Mouse (Mus musculus): Measurements from ENCODE around the gene Inf2. TPM values are rescaled to one million over a fixed set of nuclear protein-coding genes. Genes with fewer than 3 reads are reported as not detected.
A peak's percentile ranks its signal among the peaks of the same experiment; 100 is the strongest.

The Inf2 gene
- polyA plus RNA-seq, 1 experiment from 2014 or later = 2.4 TPM

- Histone ChIP-seq H3K4me2 (no peak overlapping the region), H3K9ac (no peak overlapping the region), H3K4me3 (no peak overlapping the region), H3K4me1 (peaks cover 12% of the 10 kb centered on the region), H3K27me3 (no peaks in the 10 kb centered on the region), H3K36me3 (ENCODE audit: poor library complexity, severe bottlenecking) (no peaks in the 10 kb centered on the region), H3K27ac (no peak overlapping the region), H3K9me3 (replicated peaks) (no peaks in the 10 kb centered on the region)
- no peak for ATAC-seq
- 84% methylated on average over 8 of the region's 8 CpGs for WGBS
Measured at GRCm38 (mm10) chr12:112575274-112575986, 13.2 kb upstream of the Inf2 start.

- H3K9ac ChIP-seq = no peak overlapping the region
- no peak for ATAC-seq
Measured at GRCm38 (mm10) chr12:112576341-112576740, 12.2 kb upstream of the Inf2 start.

DNA sequence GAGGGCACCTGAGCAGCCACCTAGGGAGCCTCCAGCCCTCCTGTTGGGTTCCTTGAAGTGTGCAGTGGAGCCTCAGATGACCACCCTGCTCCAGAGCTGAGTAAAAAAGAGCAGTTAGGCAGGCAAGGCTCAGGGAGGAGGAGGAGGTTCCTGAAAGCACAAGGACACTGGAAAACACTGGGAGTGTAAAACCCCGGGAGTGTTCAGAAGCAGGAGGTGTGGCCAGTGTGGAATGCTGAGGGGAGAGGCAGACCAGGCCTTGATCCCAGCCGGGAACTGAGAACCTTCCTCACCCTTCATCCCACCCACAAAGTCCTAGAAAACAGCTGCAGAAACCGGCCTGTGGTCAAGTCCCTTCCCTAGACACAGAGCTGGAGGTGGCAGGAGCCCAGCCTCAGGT is 11.8 kb upstream of the Inf2 start:
- Histone ChIP-seq H3K9me3 (replicated peaks) (no peaks in the 10 kb centered on the region), H3K36me3 (ENCODE audit: poor library complexity, severe bottlenecking) (no peaks in the 10 kb centered on the region), H3K27me3 (no peaks in the 10 kb centered on the region), H3K27ac (peak overlapping the region; percentile 52), H3K9ac (no peak overlapping the region), H3K4me3 (no peak overlapping the region), H3K4me1 (peaks cover 12% of the 10 kb centered on the region), H3K4me2 (no peak overlapping the region)
- WGBS = 2% methylated on average over 3 of the region's 3 CpGs
- ATAC-seq = no peak

More at GRCm38 (mm10) chr12:112576341-112576740, 12.2 kb upstream of the Inf2 start:
- Histone ChIP-seq H3K9me3 (replicated peaks) (no peaks in the 10 kb centered on the region), H3K4me2 (no peak overlapping the region), H3K4me1 (peaks cover 12% of the 10 kb centered on the region), H3K4me3 (no peak overlapping the region), H3K36me3 (ENCODE audit: poor library complexity, severe bottlenecking) (no peaks in the 10 kb centered on the region), H3K27ac (peak overlapping the region; percentile 52; the same call in 1 of the 2 replicates), H3K27me3 (no peaks in the 10 kb centered on the region)
- WGBS = 16% methylated on average over 6 of the region's 6 CpGs

DNA sequence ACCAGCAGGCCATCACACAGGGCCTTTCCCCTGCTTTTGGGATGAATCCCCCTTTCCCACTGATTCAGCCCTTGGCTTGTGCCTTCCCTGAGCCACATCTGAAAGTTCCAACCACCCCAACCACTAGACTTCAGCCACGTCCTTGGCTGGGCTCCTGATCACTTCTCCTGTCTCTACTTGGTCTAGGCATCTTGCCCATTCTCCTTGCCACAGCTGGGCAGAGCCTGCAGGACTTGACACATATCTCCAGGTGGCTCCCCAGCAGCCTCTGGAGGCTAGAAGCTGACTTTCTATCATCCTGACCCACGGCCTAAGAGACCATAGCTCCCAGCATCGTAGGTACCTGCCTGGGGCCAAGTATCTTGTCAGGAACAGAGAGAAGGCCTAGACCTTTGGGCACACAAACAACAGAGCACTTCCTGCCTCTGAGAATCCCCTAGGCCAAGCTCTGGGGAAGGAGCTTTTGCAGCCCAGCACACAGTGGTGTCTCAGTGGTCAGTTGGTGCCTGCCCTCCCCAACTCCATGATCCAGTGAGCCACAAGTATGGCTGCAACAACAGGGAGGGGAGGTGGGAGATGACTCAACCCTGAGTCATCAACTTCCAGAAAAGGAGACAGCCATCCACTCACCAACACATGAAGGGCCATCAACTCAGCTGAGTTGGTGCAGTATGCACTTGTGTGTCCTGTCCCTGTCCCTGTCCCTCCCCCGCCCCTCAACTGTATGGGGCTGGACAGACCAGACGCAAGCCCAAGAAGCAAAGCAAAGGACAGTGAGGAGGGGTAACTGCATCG is 10.1 kb upstream of the Inf2 start:
- Histone ChIP-seq H3K9ac (no peak overlapping the region), H3K36me3 (ENCODE audit: poor library complexity, severe bottlenecking) (no peaks in the 10 kb centered on the region), H3K9me3 (replicated peaks) (no peaks in the 10 kb centered on the region), H3K27me3 (no peaks in the 10 kb centered on the region), H3K4me1 (peaks cover 12% of the 10 kb centered on the region), H3K4me2 (no peak overlapping the region), H3K27ac (no peak overlapping the region), H3K4me3 (no peak overlapping the region)
- ATAC-seq = no peak
- 73% methylated on average over 6 of the region's 6 CpGs for WGBS

GRCm38 (mm10) chr12:112579430-112579829 is 9.2 kb upstream of the Inf2 start:
- Histone ChIP-seq H3K4me3 (no peak overlapping the region), H3K4me2 (no peak overlapping the region), H3K4me1 (peaks cover 12% of the 10 kb centered on the region), H3K9ac (no peak overlapping the region), H3K27ac (no peak overlapping the region), H3K27me3 (no peaks in the 10 kb centered on the region), H3K9me3 (replicated peaks) (no peaks in the 10 kb centered on the region), H3K36me3 (ENCODE audit: poor library complexity, severe bottlenecking) (no peaks in the 10 kb centered on the region)
- no peak for ATAC-seq
- WGBS = 45% methylated on average over 5 of the region's 5 CpGs

GRCm38 (mm10) chr12:112579926-112580325 is 8.7 kb upstream of the Inf2 start:
- no peaks in the 10 kb centered on the region for H3K36me3 ChIP-seq (ENCODE audit: poor library complexity, severe bottlenecking)
- WGBS = 91% methylated on average over 8 of the region's 8 CpGs
- H3K4me1 ChIP-seq = peaks cover 12% of the 10 kb centered on the region
- ATAC-seq = no peak
- H3K27me3 ChIP-seq = no peaks in the 10 kb centered on the region
- no peaks in the 10 kb centered on the region for H3K9me3 ChIP-seq (replicated peaks)
- no peak overlapping the region for H3K9ac ChIP-seq
- H3K4me2 ChIP-seq = no peak overlapping the region
- H3K27ac ChIP-seq = no peak overlapping the region
- H3K4me3 ChIP-seq = no peak overlapping the region

GRCm38 (mm10) chr12:112581113-112581512 is 7.5 kb upstream of the Inf2 start:
- H3K36me3 ChIP-seq (ENCODE audit: poor library complexity, severe bottlenecking) = no peaks in the 10 kb centered on the region
- H3K27ac ChIP-seq = no peak overlapping the region
- H3K4me3 ChIP-seq = no peak overlapping the region
- H3K4me2 ChIP-seq = no peak overlapping the region
- H3K4me1 ChIP-seq = peaks cover 8% of the 10 kb centered on the region
- no peaks in the 10 kb centered on the region for H3K9me3 ChIP-seq (replicated peaks)
- H3K9ac ChIP-seq = no peak overlapping the region
- no peaks in the 10 kb centered on the region for H3K27me3 ChIP-seq
- WGBS = 97% methylated on average over 3 of the region's 3 CpGs
- no peak for ATAC-seq

- WGBS = 75% methylated on average over 7 of the region's 7 CpGs
- no peaks in the 10 kb centered on the region for H3K9me3 ChIP-seq (replicated peaks)
- H3K27ac ChIP-seq = no peak overlapping the region
- no peak overlapping the region for H3K9ac ChIP-seq
- peaks cover 33% of the 10 kb centered on the region for H3K27me3 ChIP-seq
- ATAC-seq = no peak
- H3K36me3 ChIP-seq (ENCODE audit: poor library complexity, severe bottlenecking) = no peaks in the 10 kb centered on the region
- no peak overlapping the region for H3K4me3 ChIP-seq
- H3K4me1 ChIP-seq = peaks cover 19% of the 10 kb centered on the region
- H3K4me2 ChIP-seq = no peak overlapping the region
Measured at GRCm38 (mm10) chr12:112584954-112585353, 3.6 kb upstream of the Inf2 start.

DNA sequence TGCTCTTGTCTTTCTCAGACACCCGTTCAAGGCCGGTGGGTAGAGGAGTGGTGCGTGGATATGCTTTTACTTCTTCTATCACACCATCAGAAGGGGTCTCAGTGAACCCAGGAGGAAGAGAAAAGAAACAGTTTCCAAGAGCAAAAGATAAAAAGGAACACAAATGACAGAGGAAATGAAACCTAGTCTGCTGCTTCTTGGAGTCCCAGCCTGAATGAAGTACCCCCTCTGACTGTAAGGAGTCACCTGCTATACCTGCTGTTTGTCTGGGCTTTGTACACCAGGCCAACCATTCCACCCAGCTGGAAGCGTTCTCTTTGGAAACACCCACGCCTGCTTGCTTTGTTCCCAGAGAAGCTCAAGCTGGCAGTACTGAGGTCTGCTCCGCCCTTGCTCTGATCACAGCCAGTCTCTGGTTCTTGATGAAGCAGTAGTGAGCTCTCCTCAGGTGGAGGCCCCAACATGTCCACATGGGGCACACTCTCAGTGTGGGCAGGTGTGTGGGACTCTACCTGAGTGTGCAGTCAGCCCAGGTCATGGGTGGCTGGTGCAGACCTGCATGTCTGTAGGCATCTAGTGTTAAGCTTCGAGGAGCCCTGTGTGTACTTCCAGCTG is 2.6 kb upstream of the Inf2 start:
- no peak overlapping the region for H3K27ac ChIP-seq
- no peak overlapping the region for H3K4me2 ChIP-seq
- WGBS = 73% methylated on average over 7 of the region's 7 CpGs
- H3K4me1 ChIP-seq = peaks cover 20% of the 10 kb centered on the region
- no peak overlapping the region for H3K4me3 ChIP-seq
- no peaks in the 10 kb centered on the region for H3K36me3 ChIP-seq (ENCODE audit: poor library complexity, severe bottlenecking)
- no peak overlapping the region for H3K9ac ChIP-seq
- H3K9me3 ChIP-seq (replicated peaks) = no peaks in the 10 kb centered on the region
- no peak for ATAC-seq
- peaks cover 38% of the 10 kb centered on the region for H3K27me3 ChIP-seq

DNA sequence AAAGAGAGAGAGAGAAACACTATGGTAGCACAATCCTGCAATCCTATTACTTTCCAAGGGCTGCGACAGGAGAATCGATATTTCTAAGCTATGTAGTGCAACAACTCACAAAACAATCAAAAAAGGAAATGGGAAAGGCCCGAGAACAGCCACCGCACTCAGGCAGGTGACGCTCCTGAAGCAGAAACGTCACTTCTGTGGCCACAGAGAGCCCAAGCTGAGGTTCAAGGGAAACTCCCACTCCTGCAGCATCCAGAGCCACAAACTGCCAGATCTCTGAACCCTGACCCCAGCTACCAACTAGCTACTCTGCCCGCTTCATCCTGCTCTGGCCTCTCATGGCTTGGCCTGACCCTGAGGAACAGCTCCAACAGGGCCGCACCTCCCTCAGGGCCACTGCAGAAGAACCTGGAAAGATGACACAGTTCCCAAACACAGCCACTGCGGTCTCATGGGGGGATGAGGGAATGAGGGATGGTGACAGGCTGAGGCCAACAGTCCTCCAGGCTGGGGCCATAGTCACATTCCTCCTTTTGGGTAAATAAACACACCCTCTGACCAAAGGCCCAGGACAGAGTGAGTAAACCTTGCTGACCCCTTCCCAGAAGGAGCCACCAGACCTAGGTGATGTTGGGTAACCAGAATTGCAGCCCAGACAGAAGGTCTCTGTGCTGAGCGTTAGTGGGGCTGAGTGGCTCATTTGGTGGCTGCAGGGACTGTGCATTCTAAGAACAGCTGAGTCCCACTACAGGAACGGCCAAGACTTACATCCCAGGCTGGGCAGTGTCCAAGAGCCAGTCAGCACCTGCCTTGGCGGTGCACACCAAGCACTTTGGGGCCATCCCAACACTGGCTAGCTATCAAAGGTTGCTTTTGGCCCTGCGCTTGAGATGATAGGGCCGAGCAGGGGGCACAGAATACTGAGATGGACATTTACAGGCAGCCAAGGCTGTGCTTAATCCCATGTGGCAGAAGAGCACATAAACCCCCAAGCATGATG is 1.2 kb upstream of the Inf2 start:
- H3K4me2 ChIP-seq = no peak overlapping the region; the same call in 1 of the 2 replicates
- no peak for ATAC-seq

GRCm38 (mm10) chr12:112589491-112590191 is 1.1 kb downstream of the Inf2 start:
- 70% methylated on average over 8 of the region's 8 CpGs for WGBS
- Histone ChIP-seq H3K4me3 (peak overlapping the region; percentile 48), H3K27ac (no peak overlapping the region), H3K27me3 (peaks cover 38% of the 10 kb centered on the region), H3K4me2 (peak overlapping the region; percentile 89), H3K36me3 (ENCODE audit: poor library complexity, severe bottlenecking) (no peaks in the 10 kb centered on the region), H3K9me3 (replicated peaks) (no peaks in the 10 kb centered on the region), H3K9ac (no peak overlapping the region), H3K4me1 (peaks cover 34% of the 10 kb centered on the region)
- no peak for ATAC-seq

More for the DNA sequence above, 1.2 kb upstream of the Inf2 start:
- no peak overlapping the region for H3K9ac ChIP-seq
- H3K9me3 ChIP-seq (replicated peaks) = no peaks in the 10 kb centered on the region
- H3K4me3 ChIP-seq = no peak overlapping the region
- H3K27me3 ChIP-seq = peaks cover 38% of the 10 kb centered on the region
- H3K36me3 ChIP-seq (ENCODE audit: poor library complexity, severe bottlenecking) = no peaks in the 10 kb centered on the region
- no peak overlapping the region for H3K27ac ChIP-seq
- 83% methylated on average over 14 of the region's 14 CpGs for WGBS
- peaks cover 20% of the 10 kb centered on the region for H3K4me1 ChIP-seq

All from forebrain, embryonic 13.5 days (tissue).